Mouse (Mus musculus): Measurements from ENCODE around the gene Msrb3.
A peak's percentile ranks its signal among the peaks of the same experiment; 100 is the strongest.
"Not testable (repeated sequence)": the region's sequence is repeated elsewhere in the genome, so short reads cannot be mapped to it uniquely, and the experiment has no call there.

The Msrb3 gene

GRCm38 (mm10) chr10:120810053-120810696, 88.7 kb downstream of the Msrb3 start:
- no peak for DNase-seq (ENCODE audit: low spot score)

GRCm38 (mm10) chr10:120808167-120808566, 90.7 kb downstream of the Msrb3 start:
- DNase-seq (ENCODE audit: low spot score): no peak

GRCm38 (mm10) chr10:120801127-120801526, 97.8 kb downstream of the Msrb3 start:
- no peak for DNase-seq (ENCODE audit: low spot score)

- DNase-seq (ENCODE audit: low spot score): no peak
Measured at GRCm38 (mm10) chr10:120799479-120799878, 99.4 kb downstream of the Msrb3 start.

- no peak for DNase-seq (ENCODE audit: low spot score)
Measured at GRCm38 (mm10) chr10:120796749-120797148, 102.2 kb downstream of the Msrb3 start.

GRCm38 (mm10) chr10:120794391-120794817, 104.5 kb downstream of the Msrb3 start:
- no peak for DNase-seq (ENCODE audit: low spot score)

- DNase-seq (ENCODE audit: low spot score): no peak
Measured at GRCm38 (mm10) chr10:120792191-120792765, 106.6 kb downstream of the Msrb3 start.

- peak; percentile 11 for DNase-seq (ENCODE audit: low spot score)
Measured at GRCm38 (mm10) chr10:120791438-120791837, 107.5 kb downstream of the Msrb3 start.

- DNase-seq (ENCODE audit: low spot score): no peak
Measured at GRCm38 (mm10) chr10:120787202-120787601, 111.7 kb downstream of the Msrb3 start.

GRCm38 (mm10) chr10:120784516-120784915, 114.4 kb downstream of the Msrb3 start:
- no peak for DNase-seq (ENCODE audit: low spot score)

GRCm38 (mm10) chr10:120783393-120783792, 115.5 kb downstream of the Msrb3 start:
- no peak for DNase-seq (ENCODE audit: low spot score)

GRCm38 (mm10) chr10:120777499-120777898, 121.4 kb downstream of the Msrb3 start:
- DNase-seq (ENCODE audit: low spot score): no peak

GRCm38 (mm10) chr10:120775361-120775760, 123.5 kb downstream of the Msrb3 start:
- DNase-seq (ENCODE audit: low spot score): no peak

- DNase-seq (ENCODE audit: low spot score): no peak
Measured at GRCm38 (mm10) chr10:120767418-120767817, 131.5 kb downstream of the Msrb3 start.

- DNase-seq (ENCODE audit: low spot score): no peak
Measured at GRCm38 (mm10) chr10:120765398-120765797, 133.5 kb downstream of the Msrb3 start.

- DNase-seq (ENCODE audit: low spot score): no peak
Measured at GRCm38 (mm10) chr10:120763656-120764466, 135.0 kb downstream of the Msrb3 start.

- DNase-seq (ENCODE audit: low spot score): no peak
Measured at GRCm38 (mm10) chr10:120762958-120763357, 135.9 kb downstream of the Msrb3 start.

- no peak for DNase-seq (ENCODE audit: low spot score)
Measured at GRCm38 (mm10) chr10:120760679-120761078, 138.2 kb downstream of the Msrb3 start.

- DNase-seq (ENCODE audit: low spot score): no peak
Measured at GRCm38 (mm10) chr10:120759883-120760282, 139.0 kb downstream of the Msrb3 start.

- no peak for DNase-seq (ENCODE audit: low spot score)
Measured at GRCm38 (mm10) chr10:120752454-120752853, 146.4 kb downstream of the Msrb3 start.

GRCm38 (mm10) chr10:120751821-120752261, 147.1 kb downstream of the Msrb3 start:
- peak; percentile 26 for DNase-seq (ENCODE audit: low spot score)

GRCm38 (mm10) chr10:120751295-120751722, 147.6 kb downstream of the Msrb3 start:
- peak; percentile 73 for DNase-seq (ENCODE audit: low spot score)

GRCm38 (mm10) chr10:120749556-120749955, 149.3 kb downstream of the Msrb3 start:
- not testable (repeated sequence) for DNase-seq (ENCODE audit: low spot score)
